Mouse (Mus musculus): ENCODE results near the gene Gnptg. TPM values are rescaled to one million over a fixed set of nuclear protein-coding genes. Genes with fewer than 3 reads are reported as not detected.
"Not testable (repeated sequence)": the region's sequence is repeated elsewhere in the genome, so short reads cannot be mapped to it uniquely, and the experiment has no call there.

Gnptg gene
- polyA plus RNA-seq, 1 experiment from 2014 or later, result 51.3 TPM

DNA sequence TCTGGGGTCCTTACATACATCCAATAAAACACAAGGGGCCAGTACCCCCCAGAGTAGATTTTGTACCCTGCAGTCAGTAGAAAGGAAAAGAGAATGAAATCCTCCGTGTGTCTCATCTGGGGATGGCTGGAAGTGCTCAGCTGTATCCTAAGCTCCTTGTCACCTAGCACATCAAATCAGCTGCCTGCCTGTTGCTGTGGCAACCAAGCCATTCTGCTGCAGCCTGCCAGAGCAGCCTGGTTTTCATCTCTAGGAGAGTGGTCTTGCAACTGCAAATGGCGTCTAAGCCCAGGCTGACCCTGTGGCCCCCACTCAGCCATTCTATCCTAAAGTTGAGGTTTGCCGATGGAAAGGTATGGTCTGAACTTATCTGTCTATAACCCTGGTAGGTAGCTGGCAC lies 12.7 kb upstream of the Gnptg start:
- Histone ChIP-seq H3K9me3 (ENCODE audit: control insufficient read depth, low read length) (no peaks in the 10 kb centered on the region), H3K4me1 (replicated peaks; ENCODE audit: control insufficient read depth, insufficient read depth, low read length) (peaks cover 22% of the 10 kb centered on the region), H3K36me3 (ENCODE audit: control insufficient read depth, insufficient read depth, low read length) (no peaks in the 10 kb centered on the region), H3K4me3 (ENCODE audit: low read depth, low read length) (no peak overlapping the region), H3K4me2 (ENCODE audit: low read depth, low read length, severe bottlenecking) (no peak overlapping the region), H3K27me3 (ENCODE audit: control insufficient read depth, insufficient read depth, low read length) (peaks cover 19% of the 10 kb centered on the region), H3K9ac (ENCODE audit: low read length) (no peak overlapping the region), H3K27ac (ENCODE audit: low read depth, low read length) (no peak overlapping the region)
- 31% methylated on average over 3 of the region's 3 CpGs for WGBS
- no peak for ATAC-seq (replicated peaks; ENCODE audit: low FRiP score)
- DNase-seq (ENCODE audit: low spot score), result no peak

DNA sequence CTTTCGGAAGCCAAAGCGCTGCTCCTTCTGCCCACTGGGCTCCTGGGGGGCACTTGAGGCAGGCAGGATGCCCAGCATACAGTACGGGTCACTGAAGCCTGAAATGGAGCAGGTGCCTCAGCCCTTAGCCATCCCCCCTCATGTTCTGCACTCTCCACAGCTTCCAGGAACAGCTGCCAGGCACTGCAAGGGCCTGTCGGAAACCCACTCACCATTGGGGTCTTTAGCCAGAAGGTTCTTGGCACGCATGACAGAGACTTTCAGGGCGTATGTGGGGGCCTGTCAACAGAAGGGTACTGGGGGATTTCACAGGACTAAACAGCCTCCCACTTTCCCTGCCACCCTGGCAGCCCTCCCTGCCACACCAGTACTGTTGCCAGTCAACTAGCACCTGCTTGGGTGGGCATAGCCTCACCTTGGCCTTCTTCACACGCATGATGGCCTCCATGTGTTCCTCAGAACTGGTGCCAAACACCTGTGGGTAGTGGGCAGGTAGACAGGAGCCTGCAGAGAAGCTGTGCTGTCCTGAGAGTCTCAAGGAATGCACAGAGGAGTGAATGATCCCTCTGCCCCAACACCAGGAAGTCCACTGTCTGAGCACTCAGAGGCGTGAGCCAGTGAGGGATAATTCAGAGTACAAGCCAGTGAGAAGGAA lies 10.4 kb upstream of the Gnptg start:
- no peak overlapping the region for H3K4me2 ChIP-seq (ENCODE audit: low read depth, low read length, severe bottlenecking)
- ATAC-seq (replicated peaks; ENCODE audit: low FRiP score) (no peak), DNase-seq (ENCODE audit: low spot score) (no peak)
- H3K9me3 ChIP-seq (ENCODE audit: control insufficient read depth, low read length), result no peaks in the 10 kb centered on the region
- H3K27ac ChIP-seq (ENCODE audit: low read depth, low read length), result no peak overlapping the region
- 78% methylated on average over 8 of the region's 8 CpGs for WGBS
- H3K9ac ChIP-seq (ENCODE audit: low read length), result no peak overlapping the region
- no peak overlapping the region for H3K4me3 ChIP-seq (ENCODE audit: low read depth, low read length)
- no peaks in the 10 kb centered on the region for H3K36me3 ChIP-seq (ENCODE audit: control insufficient read depth, insufficient read depth, low read length)
- H3K4me1 ChIP-seq (replicated peaks; ENCODE audit: control insufficient read depth, insufficient read depth, low read length), result peaks cover 13% of the 10 kb centered on the region
- H3K27me3 ChIP-seq (ENCODE audit: control insufficient read depth, insufficient read depth, low read length), result peaks cover 8% of the 10 kb centered on the region

DNA sequence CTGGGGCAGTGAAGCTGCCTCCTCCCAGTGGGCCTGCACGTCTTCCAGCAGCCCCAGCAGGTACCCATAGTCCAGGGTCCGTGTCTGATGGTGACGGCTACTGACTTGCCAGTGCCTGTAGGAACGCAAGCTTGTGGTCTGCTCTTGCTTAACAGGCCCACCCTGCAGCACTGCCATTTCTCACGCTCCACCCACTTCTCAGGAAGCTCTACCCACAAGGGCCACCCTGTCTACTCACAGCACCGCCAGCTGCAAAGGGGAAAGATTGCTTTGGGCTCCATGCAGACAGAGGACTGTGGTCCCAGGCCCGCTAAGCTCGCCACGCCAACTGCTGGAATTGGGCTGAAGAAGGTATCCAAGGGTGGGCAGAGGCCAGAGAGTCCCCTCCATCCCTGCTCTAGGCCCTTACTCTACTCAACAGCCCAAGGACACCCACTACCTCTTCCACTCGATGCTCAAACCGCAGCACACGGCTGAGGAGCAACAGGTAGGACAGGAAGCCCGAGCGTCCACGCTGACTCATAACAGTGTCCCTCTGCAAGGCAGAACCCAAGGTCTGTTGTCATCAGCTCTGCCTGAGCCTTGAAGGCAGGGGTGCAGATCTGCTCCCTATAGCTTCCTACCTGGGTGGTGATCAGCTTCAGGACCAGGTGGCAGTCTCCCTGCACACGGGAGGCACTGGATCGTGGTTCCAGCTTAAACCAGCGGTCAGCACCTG lies 8.3 kb upstream of the Gnptg start:
- WGBS, result 87% methylated on average over 18 of the region's 18 CpGs
- Histone ChIP-seq H3K27me3 (ENCODE audit: control insufficient read depth, insufficient read depth, low read length) (no peaks in the 10 kb centered on the region), H3K9ac (ENCODE audit: low read length) (no peak overlapping the region), H3K36me3 (ENCODE audit: control insufficient read depth, insufficient read depth, low read length) (peaks cover 3% of the 10 kb centered on the region; the same call in 1 of the 2 replicates), H3K9me3 (ENCODE audit: control insufficient read depth, low read length) (no peaks in the 10 kb centered on the region), H3K4me1 (replicated peaks; ENCODE audit: control insufficient read depth, insufficient read depth, low read length) (peaks cover 5% of the 10 kb centered on the region; the same call in 1 of the 2 replicates), H3K27ac (ENCODE audit: low read depth, low read length) (no peak overlapping the region), H3K4me3 (ENCODE audit: low read depth, low read length) (no peak overlapping the region), H3K4me2 (ENCODE audit: low read depth, low read length, severe bottlenecking) (no peak overlapping the region)
- ATAC-seq (replicated peaks; ENCODE audit: low FRiP score) (no peak), DNase-seq (ENCODE audit: low spot score) (no peak)

- H3K27me3 ChIP-seq (ENCODE audit: control insufficient read depth, insufficient read depth, low read length), result no peaks in the 10 kb centered on the region
- no peaks in the 10 kb centered on the region for H3K9me3 ChIP-seq (ENCODE audit: control insufficient read depth, low read length)
- DNase-seq (ENCODE audit: low spot score), result no peak
- no peak overlapping the region for H3K4me3 ChIP-seq (ENCODE audit: low read depth, low read length)
- peaks cover 8% of the 10 kb centered on the region; the same call in 1 of the 2 replicates for H3K36me3 ChIP-seq (ENCODE audit: control insufficient read depth, insufficient read depth, low read length)
- no peak for ATAC-seq (replicated peaks; ENCODE audit: low FRiP score)
- H3K27ac ChIP-seq (ENCODE audit: low read depth, low read length), result no peak overlapping the region
- no peak overlapping the region for H3K9ac ChIP-seq (ENCODE audit: low read length)
- peaks cover 8% of the 10 kb centered on the region; the same call in 1 of the 2 replicates for H3K4me1 ChIP-seq (replicated peaks; ENCODE audit: control insufficient read depth, insufficient read depth, low read length)
- 87% methylated on average over 16 of the region's 16 CpGs for WGBS
- no peak overlapping the region for H3K4me2 ChIP-seq (ENCODE audit: low read depth, low read length, severe bottlenecking)
Measured at GRCm38 (mm10) chr17:25244239-25244638, 4.3 kb upstream of the Gnptg start.

- Histone ChIP-seq H3K4me2 (ENCODE audit: low read depth, low read length, severe bottlenecking) (no peak overlapping the region), H3K27ac (ENCODE audit: low read depth, low read length) (no peak overlapping the region), H3K9ac (ENCODE audit: low read length) (no peak overlapping the region), H3K27me3 (ENCODE audit: control insufficient read depth, insufficient read depth, low read length) (no peaks in the 10 kb centered on the region), H3K4me3 (ENCODE audit: low read depth, low read length) (no peak overlapping the region), H3K4me1 (replicated peaks; ENCODE audit: control insufficient read depth, insufficient read depth, low read length) (peaks cover 12% of the 10 kb centered on the region; the same call in 1 of the 2 replicates), H3K36me3 (ENCODE audit: control insufficient read depth, insufficient read depth, low read length) (peaks cover 8% of the 10 kb centered on the region; the same call in 1 of the 2 replicates), H3K9me3 (ENCODE audit: control insufficient read depth, low read length) (no peaks in the 10 kb centered on the region)
- 87% methylated on average over 11 of the region's 11 CpGs for WGBS
- DNase-seq (ENCODE audit: low spot score) (no peak), ATAC-seq (replicated peaks; ENCODE audit: low FRiP score) (no peak)
Measured at GRCm38 (mm10) chr17:25243131-25243780, 3.3 kb upstream of the Gnptg start.

DNA sequence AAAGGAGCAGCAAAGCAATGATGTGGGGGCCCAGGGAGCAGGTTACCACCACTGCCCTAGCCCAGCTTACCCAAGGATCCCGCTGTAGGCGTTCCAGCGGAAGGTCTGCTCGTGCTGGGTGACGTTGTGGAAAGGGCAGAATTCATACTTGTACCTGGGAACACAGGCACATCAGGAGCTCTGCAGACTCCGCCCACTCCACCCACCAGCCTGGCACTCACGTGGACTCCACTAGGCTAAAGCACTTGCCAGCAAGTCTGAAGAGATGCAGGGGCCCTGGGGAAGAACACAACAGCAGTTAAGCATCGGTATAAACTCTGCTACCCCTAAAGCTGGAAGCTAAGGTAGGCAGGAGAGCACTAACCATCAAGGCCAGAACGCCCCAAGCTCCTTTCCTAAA lies 4.3 kb downstream of the Gnptg start:
- peaks cover 5% of the 10 kb centered on the region; the same call in 1 of the 2 replicates for H3K4me1 ChIP-seq (replicated peaks; ENCODE audit: control insufficient read depth, insufficient read depth, low read length)
- no peak for DNase-seq (ENCODE audit: low spot score)
- no peak for ATAC-seq (replicated peaks; ENCODE audit: low FRiP score)
- no peaks in the 10 kb centered on the region for H3K9me3 ChIP-seq (ENCODE audit: control insufficient read depth, low read length)
- no peak overlapping the region for H3K4me3 ChIP-seq (ENCODE audit: low read depth, low read length)
- H3K4me2 ChIP-seq (ENCODE audit: low read depth, low read length, severe bottlenecking), result no peak overlapping the region
- H3K36me3 ChIP-seq (ENCODE audit: control insufficient read depth, insufficient read depth, low read length), result peaks cover 3% of the 10 kb centered on the region; the same call in 1 of the 2 replicates
- H3K27me3 ChIP-seq (ENCODE audit: control insufficient read depth, insufficient read depth, low read length), result no peaks in the 10 kb centered on the region
- no peak overlapping the region for H3K9ac ChIP-seq (ENCODE audit: low read length)
- 85% methylated on average over 9 of the region's 9 CpGs for WGBS
- H3K27ac ChIP-seq (ENCODE audit: low read depth, low read length), result no peak overlapping the region

DNA sequence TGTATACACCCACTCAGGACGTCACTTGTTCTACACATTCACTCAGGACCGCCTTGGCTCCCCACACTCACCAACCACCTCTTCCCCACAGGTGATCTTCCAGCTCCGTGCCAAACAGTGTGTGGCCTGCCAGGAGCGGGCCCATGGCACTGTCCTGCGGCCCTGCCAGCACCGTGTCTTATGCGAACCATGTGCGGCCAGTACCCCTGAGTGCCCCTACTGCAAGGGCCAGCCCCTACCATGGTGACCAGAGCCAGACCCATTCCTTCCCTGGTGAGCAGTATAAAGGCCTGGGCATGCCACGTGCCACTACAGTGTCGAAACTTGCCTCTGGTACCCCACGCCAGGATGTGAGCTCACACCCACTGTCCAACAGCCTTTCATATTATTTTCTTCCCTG lies 8.3 kb downstream of the Gnptg start:
- 89% methylated on average over 5 of the region's 11 CpGs for WGBS
- H3K9ac ChIP-seq (ENCODE audit: low read length); H3K36me3 ChIP-seq (ENCODE audit: control insufficient read depth, insufficient read depth, low read length); H3K9me3 ChIP-seq (ENCODE audit: control insufficient read depth, low read length); H3K4me3 ChIP-seq (ENCODE audit: low read depth, low read length); H3K27ac ChIP-seq (ENCODE audit: low read depth, low read length); DNase-seq (ENCODE audit: low spot score); H3K27me3 ChIP-seq (ENCODE audit: control insufficient read depth, insufficient read depth, low read length); H3K4me2 ChIP-seq (ENCODE audit: low read depth, low read length, severe bottlenecking); H3K4me1 ChIP-seq (replicated peaks; ENCODE audit: control insufficient read depth, insufficient read depth, low read length); ATAC-seq (replicated peaks; ENCODE audit: low FRiP score): not testable (repeated sequence)

- ATAC-seq (replicated peaks; ENCODE audit: low FRiP score), result no peak
- Histone ChIP-seq H3K27ac (ENCODE audit: low read depth, low read length) (no peak overlapping the region), H3K36me3 (ENCODE audit: control insufficient read depth, insufficient read depth, low read length) (peaks cover 3% of the 10 kb centered on the region; the same call in 1 of the 2 replicates), H3K9ac (ENCODE audit: low read length) (no peak overlapping the region), H3K27me3 (ENCODE audit: control insufficient read depth, insufficient read depth, low read length) (no peaks in the 10 kb centered on the region), H3K4me3 (ENCODE audit: low read depth, low read length) (no peak overlapping the region), H3K4me1 (replicated peaks; ENCODE audit: control insufficient read depth, insufficient read depth, low read length) (no peaks in the 10 kb centered on the region), H3K4me2 (ENCODE audit: low read depth, low read length, severe bottlenecking) (no peak overlapping the region), H3K9me3 (ENCODE audit: control insufficient read depth, low read length) (no peaks in the 10 kb centered on the region)
- DNase-seq (ENCODE audit: low spot score), result no peak
- WGBS, result 84% methylated on average over 3 of the region's 3 CpGs
Measured at GRCm38 (mm10) chr17:25230700-25231099, 9.2 kb downstream of the Gnptg start.
